Mouse (Mus musculus): Measurements from ENCODE around the gene Daam1. TPM values are rescaled to one million over a fixed set of nuclear protein-coding genes. Genes with fewer than 3 reads are reported as not detected.
A peak's percentile ranks its signal among the peaks of the same experiment; 100 is the strongest.

The Daam1 gene
- polyA plus RNA-seq, 1 experiment from 2014 or later = 7.4 TPM

DNA sequence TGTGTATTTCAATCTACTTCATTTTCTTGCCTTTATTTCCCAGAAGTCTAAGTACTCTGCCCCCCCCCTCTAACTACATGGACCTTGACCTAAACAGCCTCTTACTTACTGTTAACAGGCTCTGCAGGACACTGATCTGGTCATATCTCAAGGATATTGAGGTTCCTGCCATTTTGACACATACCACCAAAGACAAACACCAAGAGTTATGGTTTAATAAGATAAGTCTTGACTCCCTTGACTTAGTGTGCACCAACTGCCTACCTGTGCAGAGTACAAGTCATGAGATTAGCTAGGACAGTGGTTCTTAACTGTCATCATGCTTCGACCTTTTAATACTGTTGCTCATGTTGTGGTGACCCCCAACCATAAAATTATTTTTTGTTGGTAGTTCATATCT is 59.4 kb downstream of the Daam1 start:
- Histone ChIP-seq H3K36me3 (replicated peaks) (no peaks in the 10 kb centered on the region), H3K4me1 (peaks cover 63% of the 10 kb centered on the region), H3K9me3 (no peaks in the 10 kb centered on the region), H3K27ac (replicated peaks) (no peak overlapping the region), H3K4me3 (no peak overlapping the region), H3K27me3 (replicated peaks; ENCODE audit: low read depth, poor library complexity, severe bottlenecking) (no peaks in the 10 kb centered on the region)
- WGBS = 99% methylated on average over 1 of the region's 1 CpGs
- no peak for DNase-seq (ENCODE audit: low spot score)

GRCm38 (mm10) chr12:71891729-71892355 is 61.0 kb downstream of the Daam1 start:
- Histone ChIP-seq H3K36me3 (replicated peaks) (peaks cover 12% of the 10 kb centered on the region; the same call in 1 of the 2 replicates), H3K4me1 (peaks cover 48% of the 10 kb centered on the region), H3K9me3 (no peaks in the 10 kb centered on the region), H3K4me3 (no peak overlapping the region), H3K27me3 (replicated peaks; ENCODE audit: low read depth, poor library complexity, severe bottlenecking) (no peaks in the 10 kb centered on the region), H3K27ac (replicated peaks) (peak overlapping the region; percentile 54; the same call in 1 of the 2 replicates)
- DNase-seq (ENCODE audit: low spot score) = peak; percentile 19
- 40% methylated on average over 7 of the region's 7 CpGs for WGBS

- DNase-seq (ENCODE audit: low spot score) = no peak
- H3K9me3 ChIP-seq = no peaks in the 10 kb centered on the region
- WGBS = 58% methylated on average over 9 of the region's 9 CpGs
- peaks cover 25% of the 10 kb centered on the region; the same call in 1 of the 2 replicates for H3K36me3 ChIP-seq (replicated peaks)
- H3K4me3 ChIP-seq = no peak overlapping the region
- H3K27ac ChIP-seq (replicated peaks) = no peak overlapping the region; the same call in 1 of the 2 replicates
- peaks cover 47% of the 10 kb centered on the region for H3K4me1 ChIP-seq
- H3K27me3 ChIP-seq (replicated peaks; ENCODE audit: low read depth, poor library complexity, severe bottlenecking) = no peaks in the 10 kb centered on the region
These were observed 62.2 kb downstream of the Daam1 start for GRCm38 (mm10) chr12:71892996-71893605.

DNA sequence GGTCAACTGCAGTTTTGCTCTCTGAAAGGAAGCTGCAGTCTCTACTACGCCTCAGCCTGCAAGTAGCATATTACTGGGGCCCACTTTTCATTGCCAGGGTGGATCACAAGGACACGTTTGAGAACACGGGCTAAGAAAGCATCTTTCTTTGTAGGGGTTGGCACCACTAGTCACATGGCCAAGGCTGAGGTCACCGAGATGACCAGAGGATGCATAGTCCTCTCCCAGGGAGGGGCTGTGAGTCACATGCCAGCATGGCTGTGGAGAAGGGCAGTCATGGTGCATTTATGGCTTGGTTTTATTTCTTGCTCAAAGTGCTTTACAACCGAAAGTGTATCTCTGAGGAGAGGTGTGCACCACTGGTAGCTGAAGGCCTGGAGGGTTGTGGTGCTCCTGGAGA is 67.4 kb downstream of the Daam1 start:
- H3K4me3 ChIP-seq = no peak overlapping the region
- no peaks in the 10 kb centered on the region for H3K27me3 ChIP-seq (replicated peaks; ENCODE audit: low read depth, poor library complexity, severe bottlenecking)
- H3K36me3 ChIP-seq (replicated peaks) = peaks cover 45% of the 10 kb centered on the region
- 0 out of 2 replicates have a peak overlapping the region, but pooled peaks have one; percentile 10 for H3K27ac ChIP-seq (replicated peaks)
- no peak for DNase-seq (ENCODE audit: low spot score)
- peaks cover 19% of the 10 kb centered on the region for H3K4me1 ChIP-seq
- no peaks in the 10 kb centered on the region for H3K9me3 ChIP-seq
- 88% methylated on average over 5 of the region's 5 CpGs for WGBS

DNA sequence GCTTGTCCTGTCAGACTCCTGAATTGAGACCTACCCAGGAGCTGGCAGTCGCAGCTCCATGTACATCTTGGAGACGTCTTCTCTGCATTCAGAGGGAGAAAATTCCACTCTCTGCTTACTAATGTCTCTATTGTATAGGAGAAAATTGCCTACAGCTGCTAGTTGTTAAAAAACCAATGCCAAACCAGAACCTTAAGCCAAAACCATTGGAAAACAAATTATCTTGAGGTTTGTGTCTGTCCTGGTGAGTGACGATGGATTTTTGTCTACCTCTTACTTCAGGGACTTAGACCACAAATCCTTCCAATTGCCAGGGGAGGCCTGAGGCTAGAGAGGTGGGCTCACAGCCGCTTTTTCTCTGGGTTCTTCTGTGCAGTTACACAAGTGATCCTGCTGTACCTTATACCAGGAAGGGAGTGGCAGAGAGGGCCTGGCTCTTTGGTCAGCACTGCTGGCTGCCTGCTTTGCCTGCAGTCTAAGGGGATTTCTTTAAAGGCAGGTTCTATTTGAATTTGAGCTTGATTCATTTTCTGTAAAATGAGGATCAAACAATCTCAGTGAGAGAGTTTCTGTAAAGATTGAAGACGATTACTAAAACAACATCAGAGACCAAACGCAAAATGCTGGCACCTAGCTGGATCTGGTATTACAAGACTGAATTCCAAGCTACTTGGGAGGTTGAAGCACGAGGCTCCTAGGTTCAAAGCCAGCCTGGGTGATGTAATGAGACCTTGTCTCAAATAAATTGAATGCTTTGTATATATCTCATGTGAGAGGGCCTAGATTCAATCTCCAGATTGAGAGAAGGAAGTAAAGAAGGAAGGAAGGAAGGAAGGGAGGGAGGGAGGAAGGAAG is 68.0 kb downstream of the Daam1 start:
- 68% methylated on average over 7 of the region's 7 CpGs for WGBS
- Histone ChIP-seq H3K4me1 (peaks cover 14% of the 10 kb centered on the region), H3K27ac (replicated peaks) (no peak overlapping the region), H3K4me3 (no peak overlapping the region), H3K36me3 (replicated peaks) (peaks cover 45% of the 10 kb centered on the region), H3K27me3 (replicated peaks; ENCODE audit: low read depth, poor library complexity, severe bottlenecking) (no peaks in the 10 kb centered on the region), H3K9me3 (no peaks in the 10 kb centered on the region)
- DNase-seq (ENCODE audit: low spot score) = no peak

GRCm38 (mm10) chr12:71899566-71899965 is 68.7 kb downstream of the Daam1 start:
- Histone ChIP-seq H3K27me3 (replicated peaks; ENCODE audit: low read depth, poor library complexity, severe bottlenecking) (no peaks in the 10 kb centered on the region), H3K27ac (replicated peaks) (no peak overlapping the region), H3K9me3 (no peaks in the 10 kb centered on the region), H3K4me1 (peaks cover 14% of the 10 kb centered on the region), H3K4me3 (no peak overlapping the region), H3K36me3 (replicated peaks) (peaks cover 45% of the 10 kb centered on the region)
- DNase-seq (ENCODE audit: low spot score) = no peak
- 85% methylated on average over 4 of the region's 4 CpGs for WGBS

- peaks cover 38% of the 10 kb centered on the region for H3K36me3 ChIP-seq (replicated peaks)
- H3K4me1 ChIP-seq = peaks cover 14% of the 10 kb centered on the region
- no peaks in the 10 kb centered on the region for H3K9me3 ChIP-seq
- H3K27ac ChIP-seq (replicated peaks) = no peak overlapping the region
- H3K4me3 ChIP-seq = no peak overlapping the region
- no peak for DNase-seq (ENCODE audit: low spot score)
- H3K27me3 ChIP-seq (replicated peaks; ENCODE audit: low read depth, poor library complexity, severe bottlenecking) = no peaks in the 10 kb centered on the region
- WGBS = 76% methylated on average over 7 of the region's 7 CpGs
These were observed 70.3 kb downstream of the Daam1 start for GRCm38 (mm10) chr12:71901211-71901610.

DNA sequence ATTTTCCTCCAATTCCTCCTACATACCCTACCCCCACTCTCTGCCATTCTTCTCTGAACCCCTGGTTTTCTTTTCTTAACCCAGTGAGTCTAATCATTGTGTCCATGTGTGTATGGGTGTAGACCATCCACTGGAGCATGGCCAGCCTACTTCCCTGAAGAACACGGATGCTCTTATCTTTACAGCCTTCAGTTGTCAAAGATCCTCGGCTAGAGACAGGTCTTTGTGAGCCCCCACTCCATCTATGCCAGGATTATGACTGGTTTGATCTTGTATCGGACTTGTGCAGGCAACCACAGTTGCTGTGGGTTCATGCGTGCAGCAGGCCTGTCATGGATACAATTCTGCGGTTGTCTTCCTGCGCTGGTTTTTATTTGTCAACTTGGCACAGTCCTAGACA is 71.0 kb downstream of the Daam1 start:
- Histone ChIP-seq H3K36me3 (replicated peaks) (peaks cover 33% of the 10 kb centered on the region), H3K4me1 (peaks cover 18% of the 10 kb centered on the region)
- WGBS = 95% methylated on average over 6 of the region's 6 CpGs

GRCm38 (mm10) chr12:71902317-71902716 is 71.4 kb downstream of the Daam1 start:
- DNase-seq (ENCODE audit: low spot score) = no peak
- H3K9me3 ChIP-seq = no peaks in the 10 kb centered on the region
- 98% methylated on average over 1 of the region's 1 CpGs for WGBS
- H3K27me3 ChIP-seq (replicated peaks; ENCODE audit: low read depth, poor library complexity, severe bottlenecking) = no peaks in the 10 kb centered on the region
- H3K4me3 ChIP-seq = no peak overlapping the region
- H3K27ac ChIP-seq (replicated peaks) = no peak overlapping the region
- H3K36me3 ChIP-seq (replicated peaks) = peaks cover 29% of the 10 kb centered on the region
- peaks cover 21% of the 10 kb centered on the region for H3K4me1 ChIP-seq

More for the DNA sequence above, 71.0 kb downstream of the Daam1 start:
- H3K27ac ChIP-seq (replicated peaks) = no peak overlapping the region
- H3K9me3 ChIP-seq = no peaks in the 10 kb centered on the region
- H3K27me3 ChIP-seq (replicated peaks; ENCODE audit: low read depth, poor library complexity, severe bottlenecking) = no peaks in the 10 kb centered on the region
- DNase-seq (ENCODE audit: low spot score) = no peak
- H3K4me3 ChIP-seq = no peak overlapping the region

GRCm38 (mm10) chr12:71903218-71903617 is 72.3 kb downstream of the Daam1 start:
- Histone ChIP-seq H3K27me3 (replicated peaks; ENCODE audit: low read depth, poor library complexity, severe bottlenecking) (no peaks in the 10 kb centered on the region), H3K4me1 (peaks cover 14% of the 10 kb centered on the region), H3K9me3 (no peaks in the 10 kb centered on the region), H3K27ac (replicated peaks) (no peak overlapping the region), H3K4me3 (no peak overlapping the region), H3K36me3 (replicated peaks) (peaks cover 20% of the 10 kb centered on the region)
- DNase-seq (ENCODE audit: low spot score) = no peak
- 93% methylated on average over 4 of the region's 4 CpGs for WGBS

- no peak for DNase-seq (ENCODE audit: low spot score)
- H3K36me3 ChIP-seq (replicated peaks) = peaks cover 17% of the 10 kb centered on the region
- H3K27me3 ChIP-seq (replicated peaks; ENCODE audit: low read depth, poor library complexity, severe bottlenecking) = no peaks in the 10 kb centered on the region
- H3K27ac ChIP-seq (replicated peaks) = no peak overlapping the region
- no peaks in the 10 kb centered on the region for H3K9me3 ChIP-seq
- peaks cover 7% of the 10 kb centered on the region for H3K4me1 ChIP-seq
- WGBS = 93% methylated on average over 4 of the region's 4 CpGs
- H3K4me3 ChIP-seq = no peak overlapping the region
These were observed 73.4 kb downstream of the Daam1 start for GRCm38 (mm10) chr12:71904310-71904709.

DNA sequence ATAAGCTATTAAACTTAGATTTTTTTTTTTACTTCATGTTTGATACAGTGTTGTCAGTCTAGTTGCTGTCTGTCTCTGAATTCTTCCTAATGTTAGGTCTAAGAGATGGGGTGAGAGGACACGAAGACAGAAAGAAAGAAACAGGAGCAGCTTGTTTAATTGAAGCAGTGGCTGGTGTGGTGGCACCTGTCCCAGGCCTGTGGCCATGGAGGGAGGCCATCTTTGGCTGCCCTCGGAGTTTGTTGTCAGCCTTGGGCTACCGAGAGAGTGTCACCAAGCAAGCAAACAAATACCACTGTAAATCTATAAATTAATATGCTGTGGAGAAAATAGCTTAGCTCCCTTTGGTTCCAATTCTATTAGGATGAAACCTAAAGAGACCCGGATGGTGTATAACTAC is 74.0 kb downstream of the Daam1 start:
- no peaks in the 10 kb centered on the region for H3K27me3 ChIP-seq (replicated peaks; ENCODE audit: low read depth, poor library complexity, severe bottlenecking)

More for the DNA sequence above, 74.0 kb downstream of the Daam1 start:
- peaks cover 7% of the 10 kb centered on the region for H3K4me1 ChIP-seq
- no peaks in the 10 kb centered on the region for H3K9me3 ChIP-seq
- peaks cover 17% of the 10 kb centered on the region for H3K36me3 ChIP-seq (replicated peaks)
- DNase-seq (ENCODE audit: low spot score) = no peak
- no peak overlapping the region for H3K27ac ChIP-seq (replicated peaks)
- no peak overlapping the region for H3K4me3 ChIP-seq
- WGBS = 86% methylated on average over 4 of the region's 4 CpGs
